Mouse (Mus musculus) thymus, adult 2 months (tissue): ENCODE results near the gene Nrcam. TPM values are rescaled to one million over a fixed set of nuclear protein-coding genes. Genes with fewer than 3 reads are reported as not detected.

Source experiments
- DNase-seq: peaks from one replicate; pipeline ENCODE4 v3.0.0; 2021
- H3K27ac ChIP-seq: fragments of 200-500 bp; 2 replicates; pipeline ENCODE4 v1.5.1; 2012; ENCODE audit warnings: low read length, control low read depth; ENCODE audit not compliant: control insufficient read depth, insufficient read depth
- H3K27me3 ChIP-seq: fragments of 200-500 bp; 2 replicates; pipeline ENCODE4 v1.6.1; 2012; ENCODE audit warnings: mild to moderate bottlenecking, low read length, moderate library complexity, mixed read lengths; ENCODE audit not compliant: control insufficient read depth, insufficient read depth
- H3K36me3 ChIP-seq: fragments of 200-500 bp; 2 replicates; pipeline ENCODE4 v1.6.1; 2012; ENCODE audit warnings: mild to moderate bottlenecking, low read length, moderate library complexity; ENCODE audit not compliant: control insufficient read depth, insufficient read depth
- H3K4me1 ChIP-seq: fragments of 200-500 bp; replicated peaks from 2 replicates; pipeline ENCODE4 v1.6.1; 2012; ENCODE audit warnings: low read length; ENCODE audit not compliant: control insufficient read depth, insufficient read depth
- H3K4me3 ChIP-seq: fragments of 200-500 bp; 2 replicates; pipeline ENCODE4 v1.5.1; 2012; ENCODE audit warnings: mild to moderate bottlenecking, low read length, control low read depth, moderate library complexity; ENCODE audit not compliant: control insufficient read depth, insufficient read depth
- CTCF ChIP-seq: fragments of 200-500 bp; IDR thresholded peaks from 2 replicates; pipeline ENCODE4 v1.5.1; 2012; ENCODE audit warnings: mild to moderate bottlenecking, control low read depth, low read length, moderate library complexity, borderline replicate concordance; ENCODE audit not compliant: control insufficient read depth, poor library complexity, insufficient read depth; ENCODE audit errors: extremely low read depth
- POLR2A ChIP-seq: fragments of 200-500 bp; IDR thresholded peaks from 2 replicates; pipeline ENCODE4 v1.6.1; 2012; ENCODE audit warnings: mild to moderate bottlenecking, low read length, control low read depth, moderate library complexity; ENCODE audit not compliant: control insufficient read depth, poor library complexity, insufficient read depth; ENCODE audit errors: extremely low read depth
- WGBS: fragments of 180-500 bp; shearing (Covaris S2); methylation state at CpG from one replicate; pipeline ENCODE4 v1.1.7; 2018; 5-methylcytosine and 5-hydroxymethylcytosine counted together
- polyA plus RNA-seq: library from polyadenylated mRNA; depleted of rRNA; stranded (reverse); fragments of >200 nt; gene quantifications from 2 replicates; pipeline ENCODE4 v1.2.3, GENCODE M21; 2012

Nrcam gene
- polyA plus RNA-seq, 1 experiment: 0.97 TPM

DNA sequence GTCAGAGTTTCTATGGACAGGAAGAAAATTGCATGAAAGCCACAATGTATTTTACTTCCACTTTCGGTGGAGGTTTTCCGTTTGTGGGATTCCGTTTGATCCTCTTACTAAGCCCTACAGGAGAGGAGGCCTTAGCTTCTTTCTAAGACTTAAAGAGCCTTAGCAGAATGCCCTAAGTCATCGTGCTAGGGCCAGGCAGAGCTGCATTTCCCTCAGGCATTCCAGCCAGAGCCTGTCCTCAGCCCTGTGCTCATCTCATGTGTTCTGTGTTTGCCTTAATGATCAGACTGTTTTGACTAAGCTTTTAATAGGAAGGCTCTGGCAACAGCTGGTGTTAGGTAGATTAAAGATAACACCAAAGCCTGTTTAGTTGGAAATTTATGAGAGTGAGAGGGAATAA, 111.5 kb downstream of the Nrcam start:
- H3K27ac ChIP-seq: no peak overlapping the region
- H3K27me3 ChIP-seq: no peaks in the 10 kb centered on the region
- TF ChIP-seq CTCF (no peak), POLR2A (no peak)
- 8% methylated on average over 4 of the region's 4 CpGs for WGBS
- no peak for DNase-seq
- no peak overlapping the region for H3K4me3 ChIP-seq
- H3K36me3 ChIP-seq: no peaks in the 10 kb centered on the region
- 0 out of 2 replicates have a peak, but pooled peaks cover 6% of the 10 kb centered on the region for H3K4me1 ChIP-seq

DNA sequence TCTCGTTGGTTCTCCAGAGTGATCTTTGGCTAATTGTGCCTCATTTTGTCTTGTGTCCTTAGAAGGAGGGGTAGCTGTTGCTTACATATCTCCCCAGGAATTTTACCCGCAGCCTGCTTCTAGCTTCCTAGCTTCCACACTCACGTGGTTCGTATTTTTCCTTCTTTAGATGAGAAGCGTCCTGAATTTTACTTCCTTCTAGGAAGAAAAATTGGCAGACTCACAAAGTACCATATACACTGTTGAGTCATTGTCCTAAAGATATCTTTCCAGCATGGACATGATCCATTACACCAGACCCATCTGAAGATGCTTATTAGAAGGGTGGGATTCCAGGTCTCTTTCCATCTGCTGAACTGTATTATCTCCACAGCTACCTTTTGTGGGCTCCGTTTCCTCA, 122.2 kb downstream of the Nrcam start:
- no peak overlapping the region for H3K27ac ChIP-seq
- no peaks in the 10 kb centered on the region for H3K27me3 ChIP-seq
- no peak for DNase-seq
- WGBS: 86% methylated on average over 6 of the region's 6 CpGs
- H3K36me3 ChIP-seq: no peaks in the 10 kb centered on the region
- H3K4me1 ChIP-seq: no peaks in the 10 kb centered on the region
- no peak for TF ChIP-seq POLR2A
- TF ChIP-seq CTCF: no peak
- H3K4me3 ChIP-seq: no peak overlapping the region

DNA sequence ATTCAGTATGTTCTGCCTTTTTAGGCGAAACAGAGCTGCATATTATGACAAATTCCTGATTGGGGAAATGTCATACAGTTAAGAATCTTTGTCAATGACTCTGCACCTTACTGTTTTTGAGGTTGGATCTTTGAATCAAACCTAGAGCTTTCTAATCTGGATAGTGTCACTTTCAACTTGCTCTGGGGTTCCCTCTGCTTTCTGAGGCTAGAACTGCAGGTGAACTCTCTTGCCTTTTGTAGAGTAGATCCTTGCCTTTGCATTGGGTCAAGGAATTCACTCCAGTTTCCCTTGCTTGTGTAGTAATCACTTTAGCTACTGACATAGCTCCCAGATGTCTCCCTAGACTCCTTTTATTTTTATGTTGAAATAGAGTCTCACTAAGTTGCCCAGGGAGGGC, 123.1 kb downstream of the Nrcam start:
- Histone ChIP-seq H3K27me3 (no peaks in the 10 kb centered on the region), H3K4me1 (no peaks in the 10 kb centered on the region), H3K4me3 (no peak overlapping the region), H3K27ac (no peak overlapping the region), H3K36me3 (no peaks in the 10 kb centered on the region)
- WGBS: 61% methylated on average over 1 of the region's 1 CpGs
- TF ChIP-seq POLR2A (no peak), CTCF (no peak)
- DNase-seq: no peak

DNA sequence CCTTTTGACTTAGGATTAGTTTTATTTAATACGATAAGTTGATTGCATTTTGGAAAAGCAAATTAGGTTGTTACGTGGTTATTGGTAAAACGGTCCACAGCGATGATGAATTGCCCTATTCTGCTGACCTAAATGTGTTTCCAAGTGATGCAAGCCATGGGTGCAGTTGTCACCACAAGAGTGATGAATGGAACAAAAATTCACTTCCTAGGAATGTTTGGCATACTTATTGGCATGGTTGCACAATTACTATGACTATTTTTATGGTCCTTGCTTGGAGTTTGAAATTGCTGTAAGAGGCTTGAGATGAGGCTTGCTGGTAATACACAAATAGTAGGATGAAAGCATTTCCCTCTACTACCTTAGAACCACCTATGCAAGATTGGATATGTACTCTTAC, 125.1 kb downstream of the Nrcam start:
- no peak for DNase-seq
- H3K27ac ChIP-seq: no peak overlapping the region
- H3K4me3 ChIP-seq: no peak overlapping the region
- H3K4me1 ChIP-seq: no peaks in the 10 kb centered on the region
- H3K27me3 ChIP-seq: no peaks in the 10 kb centered on the region
- WGBS: 93% methylated on average over 4 of the region's 4 CpGs
- no peak for TF ChIP-seq POLR2A
- no peak for TF ChIP-seq CTCF
- no peaks in the 10 kb centered on the region for H3K36me3 ChIP-seq

DNA sequence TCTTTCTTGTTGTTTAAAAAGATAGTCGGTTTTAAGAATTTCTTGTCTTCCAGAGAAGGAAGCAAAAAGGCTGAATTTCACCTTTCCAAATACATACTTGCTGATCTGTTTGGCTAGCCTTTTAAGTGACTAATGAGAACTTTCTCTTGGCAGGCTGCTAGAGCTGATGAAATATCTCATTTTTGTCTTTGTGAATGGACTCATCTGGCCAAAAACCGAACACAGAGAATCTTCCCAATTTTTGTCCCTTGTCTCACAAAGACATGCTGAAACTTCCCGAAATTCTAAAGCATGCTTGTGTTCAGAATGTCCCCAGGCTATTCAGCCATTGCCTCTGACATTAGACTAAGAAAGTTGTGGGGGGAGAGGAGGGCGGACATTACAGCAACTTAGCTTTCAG, 129.3 kb downstream of the Nrcam start:
- DNase-seq: no peak
- Histone ChIP-seq H3K27ac (no peak overlapping the region), H3K4me3 (no peak overlapping the region), H3K27me3 (no peaks in the 10 kb centered on the region), H3K36me3 (no peaks in the 10 kb centered on the region), H3K4me1 (no peaks in the 10 kb centered on the region)
- WGBS: 88% methylated on average over 4 of the region's 4 CpGs
- TF ChIP-seq CTCF (no peak), POLR2A (no peak)

DNA sequence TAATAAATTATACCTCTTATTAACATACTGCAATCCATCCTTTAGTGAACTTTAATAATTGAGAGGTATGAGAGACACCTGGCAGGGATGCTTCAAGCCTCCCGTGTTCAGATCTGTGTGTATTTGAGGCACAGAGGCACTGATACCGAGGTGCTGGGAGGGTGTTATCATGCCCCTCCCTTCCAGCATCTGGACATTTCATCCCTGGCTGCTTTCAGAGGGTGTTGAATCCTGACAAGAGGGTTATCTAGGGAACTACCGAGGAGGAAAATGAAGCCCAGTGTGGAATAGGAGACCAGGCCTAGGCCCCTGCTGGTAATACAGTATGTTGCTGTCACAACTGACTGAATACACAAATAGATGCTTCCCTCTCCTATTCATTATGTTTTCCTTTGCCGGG, 133.8 kb downstream of the Nrcam start:
- TF ChIP-seq POLR2A: no peak
- no peak for TF ChIP-seq CTCF
- H3K27ac ChIP-seq: no peak overlapping the region
- 85% methylated on average over 4 of the region's 4 CpGs for WGBS
- no peaks in the 10 kb centered on the region for H3K36me3 ChIP-seq
- no peak for DNase-seq
- H3K4me1 ChIP-seq: no peaks in the 10 kb centered on the region
- no peaks in the 10 kb centered on the region for H3K27me3 ChIP-seq
- no peak overlapping the region for H3K4me3 ChIP-seq

DNA sequence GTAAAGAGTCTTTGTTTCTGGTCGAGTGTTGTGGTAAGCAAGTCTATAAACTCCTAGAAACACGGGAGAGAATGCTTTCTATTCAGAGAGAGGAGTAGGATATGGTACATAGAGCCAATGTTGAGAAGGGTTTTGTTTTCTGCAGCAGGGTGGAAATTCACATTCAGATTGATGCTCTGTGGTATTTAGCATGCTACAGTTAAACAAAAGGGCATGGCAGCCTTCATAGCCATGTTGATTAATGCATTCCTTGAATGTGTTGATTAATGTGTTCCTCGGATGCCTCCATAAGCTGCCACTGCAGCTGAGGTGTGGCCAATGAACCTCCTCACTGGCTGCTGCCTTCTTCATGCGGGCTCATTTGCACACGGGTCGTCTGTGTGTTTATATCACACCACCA, 134.3 kb downstream of the Nrcam start:
- no peaks in the 10 kb centered on the region for H3K27me3 ChIP-seq

More for the DNA sequence above, 134.3 kb downstream of the Nrcam start:
- H3K36me3 ChIP-seq: no peaks in the 10 kb centered on the region
- no peak for DNase-seq
- no peak for TF ChIP-seq CTCF
- no peak for TF ChIP-seq POLR2A
- no peak overlapping the region for H3K27ac ChIP-seq
- no peaks in the 10 kb centered on the region for H3K4me1 ChIP-seq
- no peak overlapping the region for H3K4me3 ChIP-seq
- 84% methylated on average over 6 of the region's 6 CpGs for WGBS
